In genomic region chr8:98381815-98382214, GRCm38 (mm10) we compare ENCODE assay signal across 13 mouse cellular contexts.
DNase-seq lines count a peak whose midpoint lies in the region.
"Had no signal": no experiment of that assay in that cellular context is flagged by ENCODE, and none has a peak within 500 bp of the region (broad histone marks: within the 10 kb centered on the region; RNA-seq: fewer than 3 reads in every experiment).

No protein-coding gene starts in this region.

- peak; percentile 6 for DNase-seq in embryo, embryonic 10.5 days (ENCODE audit: low spot score)
- no peak for DNase-seq in embryo, embryonic 9.5 days (ENCODE audit: extremely low spot score)
- DNase-seq in layer of hippocampus, postnatal 10 days (ENCODE audit: low spot score in 2 of 2), result peak; percentile 8 to 20
- DNase-seq in layer of hippocampus, postnatal 36 days, result no peak
- DNase-seq in 3T3-L1 (ENCODE audit: low read depth, low spot score), result peak; percentile 6
- DNase-seq in MEL-GATA-1-ER (ENCODE audit: extremely low read depth, low read depth), result peak; percentile 8
- no peak for DNase-seq in heart, adult 8-10 months (ENCODE audit: low spot score)
- DNase-seq in spleen, adult 12 weeks (ENCODE audit: low spot score), result no peak
- DNase-seq: B cell, adult 2 months; cerebellum, postnatal 36 days; heart, adult 18-20 months; spleen, adult 18-20 months; thymus, postnatal 25 days had no signal

Comparison
In these comparisons a context has a peak if more than half of its experiments do, and no peak if none do; other contexts are left out.
1. DNase-seq: peak in embryo, embryonic 10.5 days (single experiment), layer of hippocampus, postnatal 10 days (2 of 2), 3T3-L1 (single experiment) and MEL-GATA-1-ER (single experiment); none in embryo, embryonic 9.5 days (single experiment), layer of hippocampus, postnatal 36 days (0 of 2), heart, adult 8-10 months (single experiment) and spleen, adult 12 weeks (single experiment).